Mouse (Mus musculus) yolk sac, embryonic 10.5 days (tissue): Measurements from ENCODE around the gene Cggbp1.
A peak's percentile ranks its signal among the peaks of the same experiment; 100 is the strongest.

Experiments
- DNase-seq: peaks from one replicate; pipeline ENCODE4 v3.0.0-alpha.2; 2017; ENCODE audit warnings: low spot score

The Cggbp1 gene

DNA sequence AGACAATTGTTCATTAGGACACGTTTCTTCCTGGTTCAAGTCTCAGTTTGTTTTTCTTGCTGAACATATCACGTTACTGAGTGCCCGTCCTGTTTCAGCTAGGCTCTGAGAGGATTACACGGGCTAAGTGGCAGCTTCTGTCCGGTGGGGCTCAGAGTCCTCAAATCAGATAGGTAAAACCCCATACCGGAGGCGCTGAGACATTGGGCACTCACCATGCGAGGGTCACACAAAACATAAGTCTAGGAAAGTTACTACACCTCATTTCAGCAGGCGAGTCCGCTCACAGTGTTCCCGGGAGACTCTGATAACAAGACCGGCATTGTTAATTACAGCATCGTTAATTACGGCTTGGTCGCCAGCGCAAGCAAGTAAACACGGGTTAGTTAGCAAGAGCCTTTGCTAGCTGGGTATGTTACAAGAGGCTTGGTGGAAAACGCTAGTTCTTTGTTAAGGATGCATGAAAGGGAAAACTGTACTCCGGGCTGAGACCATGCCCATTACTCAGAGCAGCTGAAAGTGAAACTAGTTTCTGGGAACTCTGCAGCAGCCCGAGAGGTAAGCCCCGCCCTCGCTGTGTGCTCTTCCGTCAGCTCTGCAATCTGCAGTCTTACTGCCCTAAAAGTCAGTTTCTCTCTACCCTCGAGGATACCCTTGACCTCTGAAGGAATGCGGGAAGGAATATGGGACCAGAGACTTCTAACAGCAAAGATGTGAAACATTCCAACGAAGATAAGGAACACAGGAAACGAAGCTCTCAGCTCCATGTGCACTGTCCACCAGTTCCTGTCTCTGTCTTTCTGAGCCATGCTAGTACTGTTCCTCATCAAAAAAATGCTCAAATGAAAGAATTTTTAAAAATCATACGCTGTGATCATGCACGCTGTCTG lies 21.9 kb downstream of the Cggbp1 start:
- DNase-seq = peak; percentile 77

DNA sequence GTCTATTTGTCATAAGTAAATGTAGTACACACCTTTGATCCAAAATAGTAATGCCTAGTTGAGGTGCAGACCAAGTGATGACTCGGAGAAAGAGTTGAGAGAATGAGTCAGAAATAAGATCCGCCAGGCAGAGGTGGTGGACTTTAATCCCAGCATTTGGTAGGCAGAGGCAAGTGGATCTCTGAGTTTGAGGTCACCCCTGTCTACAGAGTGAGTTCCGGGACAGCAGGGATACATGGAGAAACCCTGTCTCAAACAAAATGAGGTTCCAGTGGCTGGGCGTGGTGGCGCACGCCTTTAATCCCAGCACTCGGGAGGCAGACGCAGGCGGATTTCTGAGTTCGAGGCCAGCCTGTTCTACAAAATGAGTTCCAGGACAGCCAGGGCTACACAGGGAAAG lies 23.6 kb downstream of the Cggbp1 start:
- DNase-seq = no peak

DNA sequence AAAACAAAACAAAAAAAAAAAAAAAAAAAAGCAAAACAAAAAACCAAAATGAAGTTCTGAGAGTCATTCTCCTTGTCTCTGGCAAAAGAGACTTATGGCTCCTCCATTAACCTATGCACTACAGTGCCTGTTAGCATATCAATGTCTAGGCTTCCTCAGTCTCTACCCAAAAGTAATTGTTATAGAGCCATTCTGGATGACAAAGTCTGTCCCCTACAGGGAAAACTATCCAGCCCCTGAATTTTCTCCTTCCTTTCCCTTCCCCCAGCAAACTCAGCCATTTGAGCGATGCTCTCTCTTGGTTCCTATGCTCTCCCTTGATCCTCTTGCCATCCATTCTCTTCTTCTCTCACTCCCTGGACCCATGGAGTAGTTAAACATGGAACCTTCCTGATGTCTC lies 24.0 kb downstream of the Cggbp1 start:
- DNase-seq = no peak

DNA sequence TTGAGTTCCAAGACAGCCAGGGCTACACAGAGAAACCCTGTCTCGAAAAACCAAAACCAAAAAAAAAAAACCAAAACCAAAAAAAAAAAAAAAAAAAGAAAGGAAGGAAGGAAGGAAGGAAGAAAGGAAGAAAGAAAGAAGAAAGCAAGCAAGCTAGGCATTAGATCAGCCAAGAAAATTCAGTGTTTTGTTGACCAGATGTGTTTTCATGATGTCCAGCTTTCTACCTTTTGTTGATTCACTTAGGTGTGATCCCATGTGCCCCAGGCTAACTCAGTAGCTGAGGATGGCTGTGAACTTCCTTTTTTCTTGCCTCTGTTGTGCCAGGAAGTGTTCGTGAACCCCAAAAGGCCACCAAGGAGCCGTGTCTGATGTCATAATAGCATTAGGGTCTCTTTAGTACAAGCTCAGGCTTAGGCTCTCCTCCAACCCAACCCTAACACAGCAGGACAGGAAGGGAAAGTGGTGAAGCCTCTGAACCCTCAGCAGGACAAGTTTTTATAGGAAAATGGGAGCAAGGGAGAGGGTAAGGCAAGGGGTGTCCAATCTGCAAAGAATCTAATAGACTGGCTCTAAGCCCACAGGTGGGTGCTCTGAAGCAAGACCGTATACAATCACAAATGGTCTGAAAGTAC lies 25.0 kb downstream of the Cggbp1 start:
- DNase-seq = no peak

DNA sequence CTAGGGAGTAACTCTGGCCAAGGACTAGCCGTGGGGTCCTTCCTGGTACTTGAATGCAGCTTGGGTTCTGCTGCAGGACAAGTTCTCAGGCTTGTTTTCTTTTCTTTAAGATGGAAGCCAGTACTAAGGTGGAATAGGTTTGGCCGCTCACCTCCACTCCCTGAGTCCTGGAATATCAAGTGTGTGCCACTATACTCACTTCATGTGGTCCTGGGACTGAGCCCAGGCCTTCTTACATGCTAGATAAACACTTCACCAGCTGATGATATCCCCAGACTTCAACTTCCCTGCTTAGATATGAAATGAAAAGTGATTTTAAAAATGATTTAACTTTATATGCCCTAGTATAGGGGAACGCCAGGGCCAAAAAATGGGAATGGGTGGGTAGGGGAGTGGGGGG lies 25.5 kb downstream of the Cggbp1 start:
- no peak for DNase-seq

DNA sequence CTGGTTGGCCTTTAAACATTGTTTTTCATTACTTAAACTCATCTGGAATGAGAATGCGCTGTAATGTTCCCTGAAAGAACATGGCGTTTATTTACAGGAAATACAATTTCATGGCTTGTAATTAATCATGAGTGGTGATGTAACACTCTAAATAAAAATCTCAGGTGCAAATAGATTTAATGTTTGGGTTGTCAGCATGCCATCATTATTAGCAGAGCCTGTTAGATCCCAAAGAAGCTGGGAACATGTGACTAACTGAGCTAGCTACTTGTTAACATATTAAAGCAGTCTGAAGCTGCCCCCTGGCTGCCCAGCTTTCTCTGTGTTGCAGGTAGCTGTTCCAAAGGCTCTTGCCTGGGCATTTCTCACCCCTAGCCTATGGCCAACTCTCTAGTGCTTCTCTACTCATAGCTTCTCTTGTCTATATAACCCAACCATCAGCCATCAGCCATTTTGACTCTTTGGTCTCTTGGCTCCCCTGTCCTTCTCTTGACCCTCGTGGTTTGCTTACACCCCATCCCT lies 26.9 kb downstream of the Cggbp1 start:
- DNase-seq = no peak

DNA sequence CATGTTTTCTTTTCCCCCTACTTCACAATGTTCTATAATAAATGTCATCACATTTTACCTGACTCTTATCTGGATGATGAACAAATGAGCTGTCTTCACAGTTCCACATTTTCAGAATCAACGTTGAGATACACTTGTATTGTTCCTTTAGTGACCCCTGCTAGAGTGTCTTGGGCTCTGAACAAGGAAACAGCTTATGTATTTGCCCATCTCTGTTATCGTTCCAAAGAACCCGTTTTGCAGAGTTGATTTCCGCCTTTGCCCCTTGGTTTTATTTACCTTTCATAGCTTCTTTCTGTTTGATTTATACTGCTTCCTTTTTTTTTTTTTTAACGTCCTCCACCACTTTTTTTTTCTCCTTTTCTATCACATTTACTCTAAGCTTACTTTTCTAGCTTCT lies 27.9 kb downstream of the Cggbp1 start:
- DNase-seq = no peak

DNA sequence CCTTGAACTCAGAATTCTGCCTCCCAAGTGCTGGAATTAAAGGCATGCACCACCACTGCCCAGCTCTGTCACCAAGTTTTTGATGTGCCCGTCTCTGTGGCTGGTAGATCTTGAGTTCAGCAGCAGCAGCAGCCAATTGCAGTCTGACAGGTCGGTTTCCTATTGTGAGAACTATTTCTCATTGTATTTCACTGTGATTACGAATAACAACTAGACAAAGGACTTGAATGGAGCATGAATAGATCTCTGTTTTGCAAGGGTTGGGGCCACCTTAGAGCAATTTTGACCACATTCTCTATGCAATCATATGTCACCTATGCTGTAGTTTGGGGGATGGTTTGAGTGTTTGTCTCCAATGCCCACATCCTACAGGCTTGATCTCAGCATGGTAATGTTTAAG lies 29.2 kb downstream of the Cggbp1 start:
- no peak for DNase-seq

DNA sequence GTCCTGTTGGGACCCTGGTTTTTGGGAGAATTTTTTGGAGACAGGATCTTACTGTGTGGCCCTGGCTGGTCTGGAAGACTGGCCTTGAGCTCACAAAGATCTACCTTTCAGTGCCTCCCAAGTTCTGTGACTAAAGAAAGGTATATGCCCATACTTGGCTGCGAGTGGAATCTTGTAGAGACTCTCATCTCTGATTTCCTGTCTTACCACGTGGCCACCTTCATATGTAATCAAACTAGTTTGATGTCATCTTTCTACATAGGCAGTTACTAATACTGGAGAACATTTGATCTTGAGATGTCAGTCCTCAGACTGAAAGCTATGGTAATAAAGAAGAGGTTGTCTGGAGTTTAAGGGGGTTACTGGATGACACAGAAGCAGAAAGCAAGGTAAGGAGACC lies 29.6 kb downstream of the Cggbp1 start:
- DNase-seq = no peak

DNA sequence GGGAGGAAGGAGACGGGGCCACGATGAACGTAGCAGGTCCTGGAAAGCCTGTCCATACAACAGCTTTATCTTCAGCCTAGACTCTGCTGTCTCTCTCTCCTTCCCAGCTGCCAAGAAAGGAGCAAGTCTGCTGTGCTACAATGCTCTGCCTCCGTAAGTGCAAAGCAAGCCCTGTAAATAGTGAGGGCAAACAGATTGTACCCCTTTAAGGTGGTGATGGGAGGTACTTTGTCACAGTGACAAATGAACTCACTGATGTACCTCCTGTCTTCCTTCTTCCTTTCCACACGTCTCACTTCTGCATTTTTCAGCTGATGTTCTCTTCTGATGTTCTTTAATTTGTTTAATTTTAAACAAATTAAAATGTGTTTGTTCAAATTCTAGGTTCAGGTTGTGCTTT lies 32.1 kb downstream of the Cggbp1 start:
- no peak for DNase-seq

DNA sequence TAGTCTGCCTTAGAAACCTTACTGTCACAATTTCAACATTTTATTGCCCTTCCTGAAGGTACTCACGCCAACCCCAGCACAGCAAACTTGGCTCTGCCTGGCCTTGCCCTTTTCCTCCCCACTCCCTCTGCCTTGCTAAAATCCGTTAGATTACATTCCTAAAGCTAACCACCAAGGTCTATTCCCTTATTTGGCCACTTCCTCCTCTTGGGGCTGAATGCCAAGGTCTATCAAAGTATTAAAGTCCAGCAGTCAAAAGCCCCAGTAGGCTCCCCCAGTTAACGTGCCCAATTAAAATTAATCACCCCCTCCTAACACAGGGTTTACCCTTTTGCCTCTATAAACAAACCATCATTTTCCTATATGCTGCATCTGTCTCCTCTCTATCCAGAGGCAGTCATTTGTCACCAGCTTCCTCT lies 32.6 kb downstream of the Cggbp1 start:
- DNase-seq = no peak

DNA sequence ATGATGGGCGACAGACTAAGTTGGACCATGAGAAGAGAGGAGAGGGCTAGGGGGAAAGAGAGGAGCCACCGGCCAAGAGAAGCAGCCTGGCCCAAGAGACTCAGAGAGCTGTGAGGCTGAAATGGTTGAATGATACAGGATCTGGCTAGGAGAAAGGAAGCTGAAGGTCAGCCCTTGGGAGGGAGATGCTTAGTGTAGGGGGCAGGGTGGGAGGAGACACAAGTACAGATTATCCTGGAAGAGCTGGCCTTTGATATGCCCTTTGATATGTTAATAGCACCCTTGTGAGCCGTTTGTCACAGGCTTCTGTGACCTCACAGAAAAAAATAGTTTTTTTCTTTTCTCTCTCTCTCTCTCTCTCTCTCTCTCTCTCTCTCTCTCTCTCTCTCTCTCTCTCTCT lies 33.3 kb downstream of the Cggbp1 start:
- DNase-seq = no peak

DNA sequence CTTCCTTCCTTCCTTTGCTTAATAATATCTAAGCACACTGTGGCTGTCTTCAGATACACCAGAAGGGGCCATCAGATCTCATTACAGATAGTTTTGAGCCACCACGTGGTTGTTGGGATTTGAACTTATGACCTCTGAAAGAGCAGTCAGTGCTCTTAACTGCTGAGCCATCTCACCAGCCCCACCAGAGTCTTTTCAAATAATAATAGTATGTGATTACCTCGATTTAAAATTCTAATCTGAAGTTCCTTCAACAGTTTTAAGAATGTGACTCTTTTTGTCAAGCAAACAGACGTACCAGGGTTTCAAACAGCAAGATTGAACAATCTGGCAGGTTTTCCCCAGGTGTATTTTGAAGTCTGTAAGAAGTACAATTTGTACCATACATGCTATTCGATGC lies 33.8 kb downstream of the Cggbp1 start:
- no peak for DNase-seq

DNA sequence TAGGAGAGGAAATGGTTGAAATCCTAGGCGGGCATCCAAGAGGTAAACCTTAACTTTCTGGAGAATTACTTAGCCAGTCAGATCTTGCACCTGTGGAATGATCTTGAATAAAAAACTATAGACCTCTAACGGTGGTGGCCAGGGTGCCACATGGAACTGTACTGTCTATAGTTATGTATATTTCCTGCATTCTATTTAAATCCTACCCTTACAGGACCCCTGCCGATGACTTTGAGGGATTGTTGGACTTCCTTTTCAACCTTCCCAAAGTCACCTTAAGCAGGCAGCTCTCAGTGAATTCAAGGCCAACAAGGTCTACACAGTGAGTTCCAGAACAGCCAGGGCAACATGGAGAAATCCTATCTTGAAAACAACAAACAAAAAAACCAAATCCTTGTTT lies 37.7 kb downstream of the Cggbp1 start:
- no peak for DNase-seq

DNA sequence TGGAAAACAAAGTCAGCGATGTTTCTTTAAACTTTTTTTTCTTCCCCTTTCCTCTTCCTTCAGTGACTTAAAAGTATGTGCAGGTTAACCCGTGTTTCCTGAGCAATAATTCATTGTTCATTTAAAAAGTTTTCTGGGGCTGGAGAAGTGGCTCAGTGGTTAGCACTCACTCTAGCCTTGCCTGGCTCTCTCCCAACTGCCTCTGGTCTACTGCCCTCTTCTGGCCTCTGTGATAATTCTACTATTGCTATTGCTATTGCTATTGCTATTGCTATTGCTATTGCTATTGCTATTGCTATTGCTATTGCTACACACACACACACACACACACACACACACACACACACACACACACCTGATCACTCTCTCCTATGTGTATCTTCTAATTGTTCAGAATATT lies 47.3 kb downstream of the Cggbp1 start:
- no peak for DNase-seq

DNA sequence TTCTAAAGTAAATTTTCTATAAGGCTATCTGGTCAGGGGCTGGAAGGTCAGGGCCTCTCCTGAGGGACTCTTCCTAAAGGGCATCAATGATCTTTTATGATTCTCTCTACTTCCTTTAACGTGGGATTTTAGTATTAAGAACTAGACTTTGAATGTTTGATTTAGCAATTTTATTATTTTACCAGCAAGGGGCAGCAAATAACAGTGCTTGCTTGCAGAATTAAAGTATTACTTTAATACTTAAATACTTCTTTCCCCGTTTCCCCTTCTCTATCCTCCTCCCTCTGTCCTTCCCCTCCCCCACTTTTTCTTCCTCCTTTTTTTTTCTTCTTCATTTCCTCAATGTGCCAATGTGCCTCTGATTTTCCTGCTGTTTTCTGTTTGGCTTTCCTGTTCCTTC lies 51.5 kb downstream of the Cggbp1 start:
- DNase-seq = no peak

DNA sequence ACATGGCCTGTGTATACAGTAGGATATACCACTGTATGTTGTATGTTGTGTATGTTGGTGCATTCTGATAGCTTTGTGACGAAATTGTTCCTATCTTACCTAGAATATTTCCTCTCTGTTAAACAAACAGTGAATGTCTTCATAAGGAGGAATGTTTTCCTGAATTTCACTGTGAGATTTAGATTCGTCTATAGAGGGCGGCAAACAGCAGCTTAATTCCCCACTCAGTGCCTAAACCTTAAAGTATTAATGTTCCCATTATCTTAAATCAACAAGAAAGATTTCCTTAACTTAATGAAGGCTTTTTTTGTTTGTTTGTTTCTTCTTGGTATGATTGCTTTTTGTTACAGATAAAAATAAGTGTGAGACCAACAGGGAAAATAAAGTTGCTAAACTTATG lies 55.3 kb downstream of the Cggbp1 start:
- no peak for DNase-seq

DNA sequence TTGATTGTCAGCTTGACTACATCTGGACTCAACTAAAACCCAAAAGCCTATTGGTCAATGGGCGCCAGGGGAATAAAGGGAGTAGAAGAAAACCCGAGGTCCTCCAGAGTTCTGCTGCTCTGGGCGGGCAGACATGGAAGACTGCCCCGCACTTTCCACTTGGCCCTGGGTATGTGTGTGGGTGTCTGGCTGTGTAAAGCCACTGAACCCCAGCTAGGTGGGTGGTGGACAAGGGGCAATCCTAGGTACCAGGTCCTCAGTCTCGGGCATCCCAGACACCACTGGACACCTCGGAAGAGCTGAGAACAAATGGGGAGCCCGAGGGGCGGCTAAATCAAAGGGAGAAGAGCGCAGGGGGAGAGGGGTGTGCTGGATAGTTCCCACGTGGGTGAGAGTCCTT lies 57.0 kb downstream of the Cggbp1 start:
- DNase-seq = no peak
